Mouse (Mus musculus): ENCODE measurements at regions not wholly inside any gene's neighbourhood (a gene's known extent, or its start where the extent isn't known, plus 50 kb on each side); places are given as distances from the start of the nearest gene placed in this dataset.
A peak's percentile ranks its signal among the peaks of the same experiment; 100 is the strongest.

DNA sequence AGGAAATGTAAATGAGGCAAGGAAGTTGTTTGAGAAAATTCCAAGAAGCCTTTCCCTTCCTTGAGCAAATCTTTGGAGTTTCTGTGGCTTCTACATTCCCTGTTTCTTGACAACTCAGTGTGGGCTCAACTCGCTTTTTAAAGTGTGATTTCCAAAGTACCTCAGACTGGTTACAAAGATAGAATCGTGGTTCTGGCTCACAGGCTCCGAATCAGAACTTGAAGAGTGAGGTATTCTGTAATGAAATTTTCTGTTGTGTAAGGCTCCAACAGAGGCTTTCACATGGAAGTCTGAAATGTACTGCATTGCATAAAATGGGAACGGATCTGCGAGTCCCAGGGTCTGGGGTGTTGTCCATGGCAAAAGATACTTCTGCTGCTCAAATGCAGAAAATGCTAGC lies 170.2 kb upstream of the Rnf219 start:
- Histone ChIP-seq H3K27me3 (ENCODE audit: insufficient read depth, low read length) (no peaks in the 10 kb centered on the region), H3K9ac (replicated peaks; ENCODE audit: low read length) (no peak overlapping the region), H3K36me3 (ENCODE audit: insufficient read depth, low read length) (no peaks in the 10 kb centered on the region), H3K4me1 (ENCODE audit: insufficient read depth, low read length) (no peaks in the 10 kb centered on the region), H3K4me3 (ENCODE audit: low read length) (no peak overlapping the region), H3K4me2 (ENCODE audit: low read depth, low read length) (no peak overlapping the region), H3K9me3 (ENCODE audit: low read length) (no peaks in the 10 kb centered on the region), H3K27ac (no peak overlapping the region)
- ATAC-seq: no peak
- WGBS: 93% methylated on average over 5 of the region's 5 CpGs
- TF ChIP-seq CTCF (IDR thresholded peaks at IDR 0.05; ENCODE audit: low read depth): no peak
- DNase-seq (ENCODE audit: low spot score): no peak

DNA sequence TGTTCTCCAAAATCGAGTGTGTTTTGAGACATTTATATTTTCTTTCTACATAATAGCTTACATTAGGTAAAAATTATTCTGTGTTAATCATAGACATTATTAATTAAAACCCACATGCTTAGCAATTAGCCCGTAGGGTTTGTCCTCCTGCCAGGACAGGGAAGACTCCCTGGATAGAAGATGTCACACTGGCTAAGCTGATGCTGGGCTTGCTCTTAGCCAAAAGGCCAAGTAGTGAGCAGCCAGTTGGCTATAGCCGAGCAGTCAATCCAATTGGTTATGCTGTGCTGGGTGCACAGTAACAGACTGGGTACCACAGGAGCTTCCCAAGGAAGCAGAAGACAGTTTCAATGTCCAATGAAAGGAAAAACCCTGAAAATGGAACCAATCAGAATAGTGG lies 166.0 kb upstream of the Rnf219 start:
- no peaks in the 10 kb centered on the region for H3K36me3 ChIP-seq (ENCODE audit: insufficient read depth, low read length)
- no peak overlapping the region for H3K4me2 ChIP-seq (ENCODE audit: low read depth, low read length)
- no peaks in the 10 kb centered on the region for H3K9me3 ChIP-seq (ENCODE audit: low read length)
- no peak overlapping the region for H3K4me3 ChIP-seq (ENCODE audit: low read length)
- WGBS: 63% methylated on average over 3 of the region's 3 CpGs
- H3K27ac ChIP-seq: no peak overlapping the region
- H3K9ac ChIP-seq (replicated peaks; ENCODE audit: low read length): no peak overlapping the region
- no peak for TF ChIP-seq CTCF (IDR thresholded peaks at IDR 0.05; ENCODE audit: low read depth)
- no peaks in the 10 kb centered on the region for H3K4me1 ChIP-seq (ENCODE audit: insufficient read depth, low read length)
- DNase-seq (ENCODE audit: low spot score) (peak; percentile 40), ATAC-seq (peak; percentile 70)
- no peaks in the 10 kb centered on the region for H3K27me3 ChIP-seq (ENCODE audit: insufficient read depth, low read length)

DNA sequence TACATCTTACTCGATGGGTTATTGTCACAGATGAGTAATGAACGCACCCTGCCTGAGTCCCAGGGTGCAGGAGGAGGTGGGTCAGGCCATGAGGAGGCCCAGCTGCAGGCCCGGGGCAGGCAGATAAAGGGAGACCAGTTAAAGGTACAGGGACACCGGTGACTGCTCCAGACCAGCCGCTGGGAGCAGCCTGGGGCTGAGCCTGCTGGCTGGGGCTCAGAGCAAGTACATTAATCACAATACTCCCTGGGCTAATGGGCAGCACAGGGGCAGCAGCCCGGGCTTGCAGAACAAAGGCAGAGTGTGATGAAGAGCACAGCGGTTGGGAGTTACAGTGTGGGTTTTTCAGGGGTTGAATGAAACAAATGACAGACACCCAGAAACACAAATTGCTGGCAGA lies 154.4 kb upstream of the Rnf219 start:
- Histone ChIP-seq H3K4me3 (ENCODE audit: low read length) (no peak overlapping the region), H3K9ac (replicated peaks; ENCODE audit: low read length) (no peak overlapping the region), H3K27ac (no peak overlapping the region), H3K36me3 (ENCODE audit: insufficient read depth, low read length) (no peaks in the 10 kb centered on the region), H3K4me2 (ENCODE audit: low read depth, low read length) (0 out of 2 replicates have a peak overlapping the region, but pooled peaks have one; percentile 17), H3K4me1 (ENCODE audit: insufficient read depth, low read length) (no peaks in the 10 kb centered on the region), H3K27me3 (ENCODE audit: insufficient read depth, low read length) (no peaks in the 10 kb centered on the region), H3K9me3 (ENCODE audit: low read length) (no peaks in the 10 kb centered on the region)
- ATAC-seq: peak; percentile 78
- peak; percentile 15; the same call in 1 of the 2 replicates for TF ChIP-seq CTCF (IDR thresholded peaks at IDR 0.05; ENCODE audit: low read depth)
- DNase-seq (ENCODE audit: low spot score): peak; percentile 31
- WGBS: 7% methylated on average over 7 of the region's 7 CpGs

DNA sequence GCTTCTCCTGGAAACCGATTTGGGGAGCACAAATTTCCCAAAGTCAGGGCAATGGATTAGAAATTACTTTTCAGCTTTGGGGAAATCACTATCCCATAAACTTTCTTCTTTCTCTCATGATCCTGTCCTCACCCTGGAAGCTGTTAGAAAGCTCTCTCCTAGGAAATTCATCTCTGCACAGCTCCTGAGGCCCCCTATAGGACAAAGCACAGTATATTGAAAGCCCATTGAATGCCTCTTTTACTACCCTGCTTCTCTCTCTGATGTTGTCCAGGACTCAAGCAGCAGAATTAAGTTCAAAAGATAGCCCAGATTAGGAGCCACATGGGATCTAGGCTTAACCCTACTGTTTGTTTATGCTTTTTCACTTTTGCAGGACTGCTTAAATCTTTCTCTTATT lies 139.3 kb upstream of the Rnf219 start:
- Histone ChIP-seq H3K36me3 (ENCODE audit: insufficient read depth, low read length) (no peaks in the 10 kb centered on the region), H3K27me3 (ENCODE audit: insufficient read depth, low read length) (no peaks in the 10 kb centered on the region), H3K9me3 (ENCODE audit: low read length) (no peaks in the 10 kb centered on the region), H3K4me3 (ENCODE audit: low read length) (no peak overlapping the region), H3K27ac (no peak overlapping the region), H3K9ac (replicated peaks; ENCODE audit: low read length) (no peak overlapping the region), H3K4me2 (ENCODE audit: low read depth, low read length) (no peak overlapping the region), H3K4me1 (ENCODE audit: insufficient read depth, low read length) (no peaks in the 10 kb centered on the region)
- DNase-seq (ENCODE audit: low spot score) (no peak), ATAC-seq (no peak)
- 83% methylated on average over 1 of the region's 1 CpGs for WGBS
- peak; percentile 34 for TF ChIP-seq CTCF (IDR thresholded peaks at IDR 0.05; ENCODE audit: low read depth)

DNA sequence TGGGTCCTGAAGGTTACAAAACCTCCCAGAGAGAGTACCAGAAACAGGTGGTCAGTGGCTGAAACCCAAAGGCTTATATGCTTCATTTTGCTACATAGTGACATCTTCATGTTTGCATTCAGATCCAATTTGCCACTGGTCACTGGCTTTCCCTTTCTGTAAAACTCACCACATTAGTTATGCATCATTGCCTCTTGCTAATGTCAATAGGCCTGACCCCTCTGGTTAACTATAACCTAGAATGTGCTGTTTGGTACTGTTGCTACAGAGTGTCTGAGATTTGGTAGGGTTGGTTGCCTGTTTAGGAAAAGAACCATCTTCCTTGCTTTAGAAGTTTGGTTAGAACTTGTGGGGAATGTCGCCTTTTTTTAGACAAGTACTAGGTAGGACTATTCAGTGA lies 136.3 kb upstream of the Rnf219 start:
- DNase-seq (ENCODE audit: low spot score): no peak
- no peak for ATAC-seq
- H3K4me1 ChIP-seq (ENCODE audit: insufficient read depth, low read length): no peaks in the 10 kb centered on the region
- TF ChIP-seq CTCF (IDR thresholded peaks at IDR 0.05; ENCODE audit: low read depth): no peak
- H3K9ac ChIP-seq (replicated peaks; ENCODE audit: low read length): no peak overlapping the region
- H3K27ac ChIP-seq: no peak overlapping the region
- H3K9me3 ChIP-seq (ENCODE audit: low read length): no peaks in the 10 kb centered on the region
- no peak overlapping the region for H3K4me2 ChIP-seq (ENCODE audit: low read depth, low read length)
- no peak overlapping the region for H3K4me3 ChIP-seq (ENCODE audit: low read length)
- WGBS: 92% methylated on average over 1 of the region's 1 CpGs
- no peaks in the 10 kb centered on the region for H3K36me3 ChIP-seq (ENCODE audit: insufficient read depth, low read length)
- H3K27me3 ChIP-seq (ENCODE audit: insufficient read depth, low read length): no peaks in the 10 kb centered on the region

DNA sequence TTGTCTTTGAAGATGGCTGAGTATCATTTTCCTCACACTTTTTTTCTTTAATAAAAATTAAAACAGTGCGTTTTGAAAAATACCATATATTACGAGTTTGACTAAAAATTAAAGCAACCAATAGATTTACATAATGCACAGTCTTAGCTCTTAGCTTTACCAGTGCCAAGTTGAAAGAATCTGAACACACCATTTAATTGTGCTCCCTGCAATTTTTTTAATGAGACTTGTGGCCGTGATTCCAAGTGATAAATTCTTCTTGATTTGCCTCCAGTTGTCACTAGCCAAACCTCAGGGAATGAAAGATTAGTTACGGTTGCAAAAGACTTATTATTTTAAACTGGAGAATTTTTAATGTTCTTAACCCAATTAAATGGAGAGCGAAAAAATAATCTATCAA lies 127.5 kb upstream of the Rnf219 start:
- Histone ChIP-seq H3K9me3 (ENCODE audit: low read length) (no peaks in the 10 kb centered on the region), H3K4me1 (ENCODE audit: insufficient read depth, low read length) (no peaks in the 10 kb centered on the region; the same call in 1 of the 2 replicates), H3K9ac (replicated peaks; ENCODE audit: low read length) (no peak overlapping the region), H3K4me3 (ENCODE audit: low read length) (no peak overlapping the region), H3K36me3 (ENCODE audit: insufficient read depth, low read length) (no peaks in the 10 kb centered on the region), H3K4me2 (ENCODE audit: low read depth, low read length) (no peak overlapping the region), H3K27me3 (ENCODE audit: insufficient read depth, low read length) (no peaks in the 10 kb centered on the region), H3K27ac (no peak overlapping the region)
- TF ChIP-seq CTCF (IDR thresholded peaks at IDR 0.05; ENCODE audit: low read depth): no peak
- ATAC-seq: no peak
- WGBS: 60% methylated on average over 5 of the region's 5 CpGs
- DNase-seq (ENCODE audit: low spot score): no peak

DNA sequence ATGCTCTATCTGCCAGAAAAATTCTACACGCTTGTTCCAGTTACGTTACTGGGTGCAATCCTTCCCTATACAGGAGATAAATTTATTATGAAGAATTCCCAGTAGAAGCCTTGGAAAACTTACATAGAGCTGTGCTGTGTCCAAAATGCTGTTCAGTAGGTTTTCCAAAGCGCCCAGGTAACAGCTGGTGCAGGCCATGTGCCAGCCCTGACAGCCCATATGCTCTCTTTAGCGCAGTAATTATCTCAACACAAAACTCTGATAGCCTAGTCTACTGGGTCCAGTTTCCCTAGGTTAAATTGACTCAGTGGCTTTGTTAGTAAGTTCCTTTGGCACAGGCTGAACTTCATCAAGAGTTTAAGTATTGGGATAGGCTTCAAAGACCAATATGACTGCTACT lies 122.2 kb upstream of the Rnf219 start:
- no peaks in the 10 kb centered on the region for H3K9me3 ChIP-seq (ENCODE audit: low read length)
- ATAC-seq (peak; percentile 71), DNase-seq (ENCODE audit: low spot score) (peak; percentile 54)

More for the DNA sequence above, 122.2 kb upstream of the Rnf219 start:
- no peak overlapping the region for H3K27ac ChIP-seq
- WGBS: 65% methylated on average over 4 of the region's 4 CpGs
- no peaks in the 10 kb centered on the region for H3K27me3 ChIP-seq (ENCODE audit: insufficient read depth, low read length)
- H3K4me3 ChIP-seq (ENCODE audit: low read length): no peak overlapping the region
- no peaks in the 10 kb centered on the region for H3K36me3 ChIP-seq (ENCODE audit: insufficient read depth, low read length)
- H3K9ac ChIP-seq (replicated peaks; ENCODE audit: low read length): no peak overlapping the region
- no peak for TF ChIP-seq CTCF (IDR thresholded peaks at IDR 0.05; ENCODE audit: low read depth)
- H3K4me2 ChIP-seq (ENCODE audit: low read depth, low read length): no peak overlapping the region
- peaks cover 4% of the 10 kb centered on the region; the same call in 1 of the 2 replicates for H3K4me1 ChIP-seq (ENCODE audit: insufficient read depth, low read length)

Data from hindbrain, postnatal 0 days (tissue).